Mouse (Mus musculus): ENCODE data around the gene Hoxc9. TPM values are rescaled to one million over a fixed set of nuclear protein-coding genes. Genes with fewer than 3 reads are reported as not detected.

Hoxc9 gene
- total and polyA plus RNA-seq, 3 experiments: 0.12 to 0.26 TPM; not detected in 1

DNA sequence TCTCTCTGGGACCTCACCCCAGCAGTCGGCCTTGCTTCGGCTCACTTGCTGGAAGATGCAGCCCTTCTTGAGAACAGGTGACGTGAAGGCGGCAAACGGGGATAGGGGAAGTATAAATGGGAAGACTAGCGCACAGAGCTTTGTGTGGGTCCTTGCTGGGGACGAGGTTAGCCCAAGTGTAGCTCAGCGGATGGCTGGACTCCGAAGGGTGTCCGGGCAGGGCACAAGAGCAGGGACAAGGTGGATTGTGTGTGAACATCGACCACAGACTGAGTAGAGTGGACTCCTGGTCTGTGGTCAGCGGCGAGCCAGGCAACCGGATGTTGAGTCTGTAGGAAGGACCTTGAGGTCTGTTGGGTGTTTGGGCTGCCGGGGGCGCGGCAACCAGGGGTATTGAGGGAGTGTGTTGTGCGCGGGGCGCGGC is 539 bp upstream of the Hoxc9 start:
- in situ Hi-C loops (cut with MboI; ENCODE audit: low pct_ligation_motif_present, low pct_unique_long_range_greater_than_20kb, low sequenced_read_pairs) (no loop called here), dilution Hi-C loops (cut with MboI; ENCODE audit: extremely low pct_ligation_motif_present, extremely low pct_unique_long_range_greater_than_20kb, low sequenced_read_pairs) (no loop called here)
- TF ChIP-seq GABPA (IDR thresholded peaks at IDR 0.05; ENCODE audit: insufficient replicate concordance, low read depth, low read length): no peak
- TF ChIP-seq MAFK (IDR thresholded peaks at IDR 0.05; ENCODE audit: insufficient replicate concordance, low read length): no peak
- TF ChIP-seq TBP (conservative IDR thresholded peaks at IDR 0.05; ENCODE audit: low read depth, low read length): no peak
- TF ChIP-seq MAZ (IDR thresholded peaks at IDR 0.05; ENCODE audit: low read depth, low read length): no peak
- no peak for TF ChIP-seq JUND (conservative IDR thresholded peaks at IDR 0.05; ENCODE audit: low read depth, low read length)
- TF ChIP-seq ZMIZ1 (IDR thresholded peaks at IDR 0.05; ENCODE audit: low read depth, low read length): no peak
- TF ChIP-seq E2F4 (IDR thresholded peaks at IDR 0.05; ENCODE audit: insufficient replicate concordance, low read depth, low read length): no peak
- TF ChIP-seq NRF1 (IDR thresholded peaks at IDR 0.05; ENCODE audit: low read depth, low read length): no peak
- TF ChIP-seq EP300 (IDR thresholded peaks at IDR 0.05; ENCODE audit: low read length): no peak
- TF ChIP-seq ETS1 (conservative IDR thresholded peaks at IDR 0.05; ENCODE audit: low read depth, low read length): no peak
- TF ChIP-seq MEF2A (IDR thresholded peaks at IDR 0.05; ENCODE audit: borderline replicate concordance, low read depth, low read length): no peak
- no peak for TF ChIP-seq POLR2AphosphoS2 (IDR thresholded peaks at IDR 0.05; ENCODE audit: low read depth, low read length)
- TF ChIP-seq SMC3 (IDR thresholded peaks at IDR 0.05; ENCODE audit: low read depth, low read length): no peak
- TF ChIP-seq ZKSCAN1 (IDR thresholded peaks at IDR 0.05; ENCODE audit: borderline replicate concordance, low read depth, low read length): no peak
- no peak for TF ChIP-seq JUN (IDR thresholded peaks at IDR 0.05; ENCODE audit: insufficient read depth, low read depth, low read length)
- no peak for TF ChIP-seq NELFE (IDR thresholded peaks at IDR 0.05; ENCODE audit: low read depth, low read length)
- Histone ChIP-seq H3K27me3 (replicated peaks) (peaks cover 92% of the 10 kb centered on the region), H3K27ac (ENCODE audit: insufficient read depth, low read depth) (no peak overlapping the region), H3K4me3 (replicated peaks in 1 of 3; ENCODE audit: low read depth in 2 of 3, low read length in 2 of 3, poor library complexity in 1 of 3) (no peak overlapping the region), H3K4me1 (ENCODE audit: control insufficient read depth in 1 of 2, insufficient read depth in 2 of 2) (peaks cover 5 to 24% of the 10 kb centered on the region in 2 experiments), H3K4me2 (ENCODE audit: insufficient read depth, low read depth, poor library complexity, severe bottlenecking) (no peak overlapping the region), H3K9me3 (replicated peaks; ENCODE audit: low read length) (no peaks in the 10 kb centered on the region), H3K9ac (ENCODE audit: insufficient read depth, low read depth) (no peak overlapping the region), H3K36me3 (replicated peaks in 1 of 2; ENCODE audit: control insufficient read depth in 1 of 2, insufficient read depth in 1 of 2, low read length in 1 of 2) (no peaks in the 10 kb centered on the region), H3K79me2 (replicated peaks; ENCODE audit: control insufficient read depth, extremely low read depth, insufficient read depth, poor library complexity, severe bottlenecking) (no peaks in the 10 kb centered on the region)
- no peak for DNase-seq (ENCODE audit: extremely low read depth)

DNA sequence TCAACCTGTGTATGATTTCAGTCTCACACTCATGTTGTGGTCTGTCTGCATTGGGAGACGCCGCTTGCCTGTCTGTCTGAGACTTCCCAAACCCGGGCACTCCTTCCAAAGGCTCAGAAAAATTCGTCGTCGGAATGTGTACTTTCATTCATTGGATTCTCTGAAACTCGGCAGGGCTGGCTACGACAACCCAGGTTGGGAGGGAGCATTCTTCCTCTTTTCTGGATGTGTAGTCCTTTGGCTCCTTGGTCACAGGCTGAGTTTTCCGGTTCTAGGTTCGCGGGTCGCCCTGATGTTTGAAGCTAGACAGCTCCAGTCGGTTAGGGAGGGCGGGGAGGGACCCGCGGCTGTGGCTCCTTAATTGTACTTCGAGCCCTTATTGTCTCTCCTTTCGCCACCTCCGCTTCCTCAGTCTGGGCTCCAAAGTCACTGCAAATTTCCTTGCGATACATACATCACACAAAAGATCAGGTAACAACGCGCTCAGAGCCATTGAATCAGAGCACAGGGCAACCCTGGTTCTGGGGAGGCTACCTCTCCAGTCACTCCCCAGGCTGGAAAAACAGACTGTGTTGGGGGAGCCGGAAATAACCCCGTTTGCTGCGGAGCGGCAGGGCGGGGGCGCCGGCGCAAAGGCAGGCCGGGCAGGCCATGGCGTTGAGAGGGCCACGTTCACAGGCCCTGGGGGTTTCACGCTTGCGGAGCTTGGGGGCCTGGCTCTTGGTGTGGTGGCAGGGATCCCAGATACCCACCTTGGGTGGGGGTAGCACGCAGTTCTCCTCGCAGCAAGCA is 588 bp downstream of the Hoxc9 start:
- H3K27me3 ChIP-seq (replicated peaks): peaks cover 92% of the 10 kb centered on the region
- TF ChIP-seq GABPA (IDR thresholded peaks at IDR 0.05; ENCODE audit: insufficient replicate concordance, low read depth, low read length) (no peak), MAFK (IDR thresholded peaks at IDR 0.05; ENCODE audit: insufficient replicate concordance, low read length) (no peak), POLR2AphosphoS2 (IDR thresholded peaks at IDR 0.05; ENCODE audit: low read depth, low read length) (no peak), TBP (conservative IDR thresholded peaks at IDR 0.05; ENCODE audit: low read depth, low read length) (no peak), JUND (conservative IDR thresholded peaks at IDR 0.05; ENCODE audit: low read depth, low read length) (no peak), JUN (IDR thresholded peaks at IDR 0.05; ENCODE audit: insufficient read depth, low read depth, low read length) (no peak), USF2 (conservative IDR thresholded peaks at IDR 0.05; ENCODE audit: low read depth, low read length) (no peak), RCOR1 (conservative IDR thresholded peaks at IDR 0.05; ENCODE audit: low read depth, low read length) (no peak), NELFE (IDR thresholded peaks at IDR 0.05; ENCODE audit: low read depth, low read length) (no peak), CHD2 (IDR thresholded peaks at IDR 0.05; ENCODE audit: low read length) (no peak), E2F4 (IDR thresholded peaks at IDR 0.05; ENCODE audit: insufficient replicate concordance, low read depth, low read length) (no peak), USF1 (IDR thresholded peaks at IDR 0.05; ENCODE audit: low read depth, low read length) (no peak), SMC3 (IDR thresholded peaks at IDR 0.05; ENCODE audit: low read depth, low read length) (no peak), ZKSCAN1 (IDR thresholded peaks at IDR 0.05; ENCODE audit: borderline replicate concordance, low read depth, low read length) (no peak), NRF1 (IDR thresholded peaks at IDR 0.05; ENCODE audit: low read depth, low read length) (no peak), KAT2A (IDR thresholded peaks at IDR 0.05; ENCODE audit: insufficient replicate concordance, low read length) (no peak), ZNF384 (IDR thresholded peaks at IDR 0.05; ENCODE audit: low read depth, low read length) (no peak)
- no peak overlapping the region for H3K4me3 ChIP-seq (replicated peaks in 1 of 3; ENCODE audit: low read depth in 2 of 3, low read length in 2 of 3, poor library complexity in 1 of 3)
- dilution Hi-C loops (cut with MboI; ENCODE audit: extremely low pct_ligation_motif_present, extremely low pct_unique_long_range_greater_than_20kb, low sequenced_read_pairs): no loop called here
- H3K4me1 ChIP-seq (ENCODE audit: control insufficient read depth in 1 of 2, insufficient read depth in 2 of 2): peaks cover 2 to 20% of the 10 kb centered on the region in 2 experiments; a peak in 2 of 4 replicates
- H3K9me3 ChIP-seq (replicated peaks; ENCODE audit: low read length): no peaks in the 10 kb centered on the region
- H3K4me2 ChIP-seq (ENCODE audit: insufficient read depth, low read depth, poor library complexity, severe bottlenecking): no peak overlapping the region
- no peak for DNase-seq (ENCODE audit: extremely low read depth)
- H3K79me2 ChIP-seq (replicated peaks; ENCODE audit: control insufficient read depth, extremely low read depth, insufficient read depth, poor library complexity, severe bottlenecking): no peaks in the 10 kb centered on the region
- no peak overlapping the region for H3K9ac ChIP-seq (ENCODE audit: insufficient read depth, low read depth)
- H3K27ac ChIP-seq (ENCODE audit: insufficient read depth, low read depth): no peak overlapping the region
- in situ Hi-C loops (cut with MboI; ENCODE audit: low pct_ligation_motif_present, low pct_unique_long_range_greater_than_20kb, low sequenced_read_pairs): no loop called here
- no peaks in the 10 kb centered on the region for H3K36me3 ChIP-seq (replicated peaks in 1 of 2; ENCODE audit: control insufficient read depth in 1 of 2, insufficient read depth in 1 of 2, low read length in 1 of 2)

Data from CH12.LX (cell line).